Mouse (Mus musculus) midbrain, embryonic 11.5 days (tissue): ENCODE measurements around the gene Lgals1. TPM values are rescaled to one million over a fixed set of nuclear protein-coding genes. Genes with fewer than 3 reads are reported as not detected.

ENCODE experiments used
- microRNA-seq: library from miRNA; unstranded; fragments of <30 nt; microRNA quantifications from one replicate; pipeline ENCODE4, GENCODE M21; 2017
- polyA plus RNA-seq: library from polyadenylated mRNA; unstranded; fragments of >200 nt; fragmentation: Nextera tagmentation; extraction: Ambion mirVana; gene quantifications from 2 replicates; pipeline ENCODE4 v1.2.1, GENCODE M21; 2014

The Lgals1 gene
- polyA plus RNA-seq, 1 experiment from 2014 or later = 382 TPM

Small RNA genes within 50 kb of the gene (microRNA-seq; reads per million reads assigned to microRNA genes)
- not detected for gene Mir6955

Other genes with a start within 250 kb of the Lgals1 start
- gene Elfn2, start 208.0 kb upstream of the Lgals1 start, polyA plus RNA-seq = 0.18 TPM in 2 replicates
- 57.2 and 61.8 TPM in 2 replicates for gene Mfng, start 153.2 kb upstream of the Lgals1 start, polyA plus RNA-seq
- gene Card10, start 123.7 kb upstream of the Lgals1 start, polyA plus RNA-seq = 1.3 and 1.5 TPM in 2 replicates
- gene Cdc42ep1, start 84.1 kb upstream of the Lgals1 start, polyA plus RNA-seq = 6.4 and 9.0 TPM in 2 replicates
- gene Lgals2, start 71.2 kb upstream of the Lgals1 start, polyA plus RNA-seq = not detected in 2 replicates
- 20.5 and 25.7 TPM in 2 replicates for gene Gga1, start 49.5 kb upstream of the Lgals1 start, polyA plus RNA-seq
- gene Gm49510, start 27.1 kb upstream of the Lgals1 start, polyA plus RNA-seq = 0.11 TPM in 1 of 2 replicates, not detected in the other
- gene Sh3bp1, start 27.0 kb upstream of the Lgals1 start, polyA plus RNA-seq = 9.1 and 10.3 TPM in 2 replicates
- 32.6 and 33.8 TPM in 2 replicates for gene Pdxp, start 12.8 kb upstream of the Lgals1 start, polyA plus RNA-seq
- gene Nol12, start 8.2 kb downstream of the Lgals1 start, polyA plus RNA-seq = 58.3 and 62.7 TPM in 2 replicates
- 33.2 and 34.8 TPM in 2 replicates for gene Triobp, start 21.0 kb downstream of the Lgals1 start, polyA plus RNA-seq
- gene H1f0, start 101.7 kb downstream of the Lgals1 start, polyA plus RNA-seq = 355 and 376 TPM in 2 replicates
- not detected in 2 replicates for gene Galr3, start 115.2 kb downstream of the Lgals1 start, polyA plus RNA-seq
- 52.7 and 53.5 TPM in 2 replicates for gene Ankrd54, start 136.2 kb downstream of the Lgals1 start, polyA plus RNA-seq
- 242 and 251 TPM in 2 replicates for gene Eif3l, start 148.5 kb downstream of the Lgals1 start, polyA plus RNA-seq
- 5.2 and 5.4 TPM in 2 replicates for gene Micall1, start 182.2 kb downstream of the Lgals1 start, polyA plus RNA-seq
- 354 and 362 TPM in 2 replicates for gene Polr2f, start 214.3 kb downstream of the Lgals1 start, polyA plus RNA-seq
- 9.5 and 10.2 TPM in 2 replicates for gene 1700088E04Rik, start 214.5 kb downstream of the Lgals1 start, polyA plus RNA-seq
- gene Sox10, start 238.5 kb downstream of the Lgals1 start, polyA plus RNA-seq = 0.64 and 0.95 TPM in 2 replicates